ENCODE assay signal across 8 mouse cellular contexts in genomic region chr1:167929729-167930341, GRCm38 (mm10).
A peak's percentile ranks its signal among the peaks of the same experiment; 100 is the strongest.
DNase-seq lines count a peak whose midpoint lies in the region; ATAC-seq and TF ChIP-seq lines count a peak whose summit lies in the region.

No protein-coding gene starts in this region.

- intact Hi-C loops in left cerebral cortex, postnatal 14 days (cut with DNase I): no loop called here

- H3K4me2 ChIP-seq in forebrain, postnatal 0 days (ENCODE audit: low read depth): peak overlapping the region; percentile 61
- H3K4me2 ChIP-seq in stomach, postnatal 0 days (replicated peaks; ENCODE audit: low read depth): peak overlapping the region; percentile 72

- H3K4me1 ChIP-seq in forebrain, postnatal 0 days (ENCODE audit: insufficient read depth): no peaks in the 10 kb centered on the region
- H3K4me1 ChIP-seq in stomach, postnatal 0 days (replicated peaks; ENCODE audit: control insufficient read depth, insufficient read depth): no peaks in the 10 kb centered on the region

- peak; percentile 73 for TF ChIP-seq CTCF in forebrain, postnatal 0 days (IDR thresholded peaks at IDR 0.05; ENCODE audit: low read depth)
- TF ChIP-seq CTCF in stomach, postnatal 0 days (IDR thresholded peaks at IDR 0.05; ENCODE audit: low read depth): peak; percentile 73

- H3K27ac ChIP-seq in forebrain, postnatal 0 days (ENCODE audit: low read depth, low read length): no peak overlapping the region
- no peak overlapping the region for H3K27ac ChIP-seq in stomach, postnatal 0 days (replicated peaks)

- no peaks in the 10 kb centered on the region for H3K9me3 ChIP-seq in forebrain, postnatal 0 days (ENCODE audit: low read length)
- H3K9me3 ChIP-seq in stomach, postnatal 0 days (ENCODE audit: control insufficient read depth, low read length): no peaks in the 10 kb centered on the region

- ATAC-seq in forebrain, postnatal 0 days: peak; percentile 88
- ATAC-seq in stomach, postnatal 0 days (ENCODE audit: low FRiP score, low TSS enrichment): peak; percentile 78

- no peak for TF ChIP-seq EP300 in stomach, postnatal 0 days (optimal IDR thresholded peaks at IDR 0.05)

- H3K27me3 ChIP-seq in forebrain, postnatal 0 days (ENCODE audit: insufficient read depth, low read length): no peaks in the 10 kb centered on the region; the same call in 1 of the 2 replicates
- no peaks in the 10 kb centered on the region for H3K27me3 ChIP-seq in stomach, postnatal 0 days (ENCODE audit: control insufficient read depth, insufficient read depth, low read length)

- H3K9ac ChIP-seq in forebrain, postnatal 0 days: no peak overlapping the region
- peak overlapping the region; percentile 35; the same call in 1 of the 2 replicates for H3K9ac ChIP-seq in stomach, postnatal 0 days (ENCODE audit: low read length)

- DNase-seq in ES-CJ7 (ENCODE audit: low read depth, low spot score) (peak; percentile 82), ZHBTc4 (ENCODE audit: low read depth, low spot score) (peak; percentile 71)
- DNase-seq in forebrain, postnatal 0 days: peak; percentile 67
- DNase-seq in kidney, adult 18-20 months: peak; percentile 7
- DNase-seq in lung, postnatal 10 days: peak; percentile 64
- DNase-seq in stomach, postnatal 0 days (ENCODE audit: low spot score): peak; percentile 39
- no peak for DNase-seq in left cerebral cortex, postnatal 14 days (ENCODE audit: low spot score in 2 of 2)
- DNase-seq in frontal cortex, adult 2 months (ENCODE audit: extremely low spot score in 1 of 2, low spot score in 1 of 2): no peak

- H3K4me3 ChIP-seq in forebrain, postnatal 0 days (ENCODE audit: low read depth, low read length): peak overlapping the region; percentile 22; the same call in 1 of the 2 replicates
- H3K4me3 ChIP-seq in stomach, postnatal 0 days (ENCODE audit: low read depth, low read length): peak overlapping the region; percentile 39

- 1% methylated on average over 28 of the region's 28 CpGs for whole genome bisulfite sequencing in forebrain, postnatal 0 days
- under 1% methylated on average over 28 of the region's 28 CpGs for WGBS in stomach, postnatal 0 days

- no peaks in the 10 kb centered on the region for H3K36me3 ChIP-seq in forebrain, postnatal 0 days (ENCODE audit: insufficient read depth)
- H3K36me3 ChIP-seq in stomach, postnatal 0 days (ENCODE audit: control insufficient read depth, insufficient read depth, low read length): no peaks in the 10 kb centered on the region

Comparison
In these comparisons a context has a peak if more than half of its experiments do, and no peak if none do; other contexts are left out.
1. DNase-seq: peak in ES-CJ7 (single experiment), ZHBTc4 (single experiment), forebrain, postnatal 0 days (single experiment), kidney, adult 18-20 months (single experiment), lung, postnatal 10 days (single experiment) and stomach, postnatal 0 days (single experiment); none in left cerebral cortex, postnatal 14 days (0 of 2) and frontal cortex, adult 2 months (0 of 2).